Mouse (Mus musculus) heart, adult 11 months (tissue): ENCODE measurements around the gene Prr5l.

ENCODE experiments used
- DNase-seq: peaks from one replicate; pipeline ENCODE4 v3.0.0; 2022

Gene Prr5l

DNA sequence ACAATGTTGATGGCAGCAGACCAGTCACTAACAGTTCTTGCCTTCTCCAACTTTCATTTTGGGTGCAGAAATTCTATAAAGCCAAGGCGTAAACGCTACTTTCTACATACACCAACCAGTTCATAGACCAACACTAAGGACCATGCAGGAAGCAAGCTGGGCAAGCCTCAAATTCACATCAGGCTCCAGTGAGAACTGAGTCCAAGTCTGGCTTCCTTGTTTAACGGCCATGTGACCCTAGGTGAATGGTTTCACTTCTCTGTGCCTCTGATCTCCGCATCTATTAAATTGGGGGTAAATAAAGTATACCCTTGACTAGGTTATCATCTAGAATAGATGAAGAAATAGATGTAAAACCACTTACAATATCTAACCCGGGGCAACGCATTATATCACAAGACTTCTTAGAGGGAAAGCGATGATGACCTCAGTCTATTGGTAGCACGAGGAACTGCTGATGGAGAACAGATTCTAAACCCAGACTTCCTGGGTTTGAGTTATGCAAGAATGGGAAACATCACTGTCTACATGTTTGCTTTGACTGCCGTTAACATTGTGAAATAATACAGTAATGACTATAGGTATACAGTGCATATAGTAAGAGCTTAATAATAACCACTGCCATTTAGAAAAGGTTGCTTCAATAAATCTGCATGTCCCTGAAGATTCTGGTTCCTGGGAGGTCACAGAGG, 1.2 kb downstream of the Prr5l start:
- peak; percentile 89 for DNase-seq

- peak; percentile 91 for DNase-seq
These were observed 11.6 kb downstream of the Prr5l start for GRCm38 (mm10) chr2:101871179-101871578.

DNA sequence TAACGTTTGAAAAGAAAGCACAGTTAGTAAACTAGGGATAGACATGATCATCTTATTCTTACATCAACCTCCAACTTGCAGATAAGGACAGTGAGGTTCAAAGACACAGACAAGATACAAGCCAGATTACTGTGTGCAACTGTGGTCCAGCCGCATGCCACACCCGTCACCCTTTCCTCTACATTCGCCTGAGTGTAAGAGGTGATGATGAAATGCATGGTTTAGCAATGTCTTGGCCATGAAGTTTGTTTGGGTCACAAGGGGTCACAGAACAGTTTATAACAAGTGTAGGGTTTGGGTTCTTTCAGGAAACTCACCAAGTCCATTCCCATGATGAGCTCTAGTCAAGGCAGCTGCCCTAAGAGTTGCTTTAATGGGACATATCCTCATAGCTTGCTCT, 14.1 kb downstream of the Prr5l start:
- peak; percentile 69 for DNase-seq

- peak; percentile 95 for DNase-seq
These were observed 20.4 kb downstream of the Prr5l start for GRCm38 (mm10) chr2:101862219-101863123.

GRCm38 (mm10) chr2:101860920-101861485, 21.8 kb downstream of the Prr5l start:
- no peak for DNase-seq

DNA sequence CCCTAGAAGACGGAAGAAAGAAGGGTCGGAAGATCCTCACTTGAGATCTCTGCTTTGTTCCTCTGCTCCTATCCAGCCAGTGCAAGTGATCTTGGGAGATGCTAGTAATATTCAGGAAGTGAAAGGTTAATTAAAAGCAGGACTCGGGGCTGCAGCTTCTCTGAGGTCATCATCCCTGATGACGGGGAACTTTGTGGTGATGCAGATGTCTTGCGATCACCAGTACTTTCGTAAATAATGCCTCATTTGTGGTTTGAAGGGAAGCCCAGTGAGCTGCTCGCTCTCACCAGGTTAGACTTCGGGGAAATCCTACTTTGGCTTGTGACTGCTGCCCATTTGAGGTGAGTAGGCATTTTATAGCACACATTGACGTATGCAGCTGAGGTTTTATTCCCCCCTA, 26.7 kb downstream of the Prr5l start:
- no peak for DNase-seq

GRCm38 (mm10) chr2:101854792-101855191, 28.0 kb downstream of the Prr5l start:
- peak; percentile 80 for DNase-seq

DNA sequence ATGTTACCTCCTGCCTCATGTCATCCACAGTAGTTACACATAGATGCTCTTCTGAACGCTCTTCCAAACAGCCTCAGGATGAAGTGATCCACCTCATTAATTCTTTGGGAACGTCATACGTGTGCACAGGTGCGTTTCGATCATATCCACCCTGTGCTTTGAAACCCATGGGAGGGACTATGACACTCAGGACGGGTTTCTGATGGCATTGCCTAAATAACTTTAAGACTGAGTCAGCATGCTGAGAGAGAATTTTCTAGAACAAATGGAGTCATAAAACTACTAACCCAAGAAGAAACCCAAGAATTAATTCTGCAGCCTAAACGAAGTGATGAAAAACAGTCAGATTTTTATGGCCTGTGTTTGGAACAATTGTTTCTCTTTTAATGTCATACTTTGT, 40.1 kb downstream of the Prr5l start:
- DNase-seq, result no peak

DNA sequence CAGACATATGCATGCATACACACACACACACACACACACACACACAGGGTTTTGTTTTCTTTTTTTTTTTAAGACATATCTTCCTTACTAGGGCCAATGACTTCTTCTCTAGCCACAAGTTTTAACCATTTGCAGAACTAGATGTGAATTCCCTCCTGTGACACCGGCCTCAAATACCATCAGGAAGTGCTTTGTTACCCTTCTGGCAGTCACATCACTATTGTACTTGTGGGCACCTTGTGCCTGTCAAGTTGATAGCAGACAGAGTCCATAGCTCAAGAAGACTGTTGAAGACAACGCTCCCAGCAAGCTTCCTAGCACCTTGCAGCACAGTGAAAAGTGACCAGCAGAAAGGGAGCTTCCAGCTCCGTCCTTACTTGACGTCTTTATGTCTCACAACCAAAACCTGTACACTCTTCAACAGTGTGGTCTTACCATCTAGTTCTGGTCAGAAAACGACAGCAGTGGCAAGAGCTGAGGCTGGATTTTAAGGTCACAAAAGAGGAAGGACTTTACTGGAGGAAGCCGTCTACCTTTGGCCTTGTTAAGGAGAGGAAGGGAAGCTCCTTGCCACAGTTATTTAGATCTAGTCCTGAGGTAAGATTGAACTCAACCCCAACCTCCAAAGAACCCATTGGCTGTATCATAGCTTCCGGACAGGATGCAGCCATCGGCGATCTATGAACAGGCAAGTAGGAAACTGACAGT, 47.9 kb downstream of the Prr5l start:
- peak; percentile 33 for DNase-seq

DNA sequence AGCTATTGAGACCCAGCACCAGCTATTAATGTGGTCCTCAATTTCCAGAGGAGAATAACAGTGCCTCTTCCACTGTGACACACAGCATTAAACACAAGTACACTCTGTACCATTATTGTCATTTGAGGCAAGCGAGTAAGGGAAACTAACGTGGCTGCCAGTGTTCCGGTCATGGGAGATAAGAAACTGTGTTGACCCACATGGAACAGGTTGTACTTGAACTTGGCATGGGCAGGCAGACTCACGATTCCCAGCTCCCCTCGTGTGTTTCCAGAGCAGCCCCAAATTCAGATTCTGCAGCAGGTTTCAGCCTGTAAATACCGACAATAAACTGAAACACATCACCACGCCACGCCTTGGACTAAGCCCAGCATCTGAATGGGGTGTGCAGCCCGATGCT, 50.5 kb downstream of the Prr5l start:
- peak; percentile 91 for DNase-seq

DNA sequence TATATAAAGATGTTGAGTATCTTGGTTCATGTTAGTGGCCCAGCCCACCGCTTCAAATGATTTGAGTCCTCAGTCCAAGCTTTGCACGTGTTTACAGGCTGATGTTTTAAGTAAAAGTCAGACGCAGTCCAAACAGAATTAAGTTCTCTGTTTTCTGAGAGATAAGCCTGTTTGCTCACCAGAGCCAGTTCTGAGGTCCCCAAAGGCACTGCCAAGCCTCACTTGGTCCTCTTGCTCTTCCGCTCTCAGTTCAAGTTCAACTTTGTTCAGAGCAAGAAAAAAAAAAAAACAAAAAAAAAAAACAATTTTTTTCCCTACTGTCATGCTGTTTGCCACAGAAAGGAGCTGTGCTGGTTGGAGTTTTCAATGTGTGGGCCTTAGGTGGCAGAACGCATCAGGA, 51.0 kb downstream of the Prr5l start:
- DNase-seq, result peak; percentile 84

DNA sequence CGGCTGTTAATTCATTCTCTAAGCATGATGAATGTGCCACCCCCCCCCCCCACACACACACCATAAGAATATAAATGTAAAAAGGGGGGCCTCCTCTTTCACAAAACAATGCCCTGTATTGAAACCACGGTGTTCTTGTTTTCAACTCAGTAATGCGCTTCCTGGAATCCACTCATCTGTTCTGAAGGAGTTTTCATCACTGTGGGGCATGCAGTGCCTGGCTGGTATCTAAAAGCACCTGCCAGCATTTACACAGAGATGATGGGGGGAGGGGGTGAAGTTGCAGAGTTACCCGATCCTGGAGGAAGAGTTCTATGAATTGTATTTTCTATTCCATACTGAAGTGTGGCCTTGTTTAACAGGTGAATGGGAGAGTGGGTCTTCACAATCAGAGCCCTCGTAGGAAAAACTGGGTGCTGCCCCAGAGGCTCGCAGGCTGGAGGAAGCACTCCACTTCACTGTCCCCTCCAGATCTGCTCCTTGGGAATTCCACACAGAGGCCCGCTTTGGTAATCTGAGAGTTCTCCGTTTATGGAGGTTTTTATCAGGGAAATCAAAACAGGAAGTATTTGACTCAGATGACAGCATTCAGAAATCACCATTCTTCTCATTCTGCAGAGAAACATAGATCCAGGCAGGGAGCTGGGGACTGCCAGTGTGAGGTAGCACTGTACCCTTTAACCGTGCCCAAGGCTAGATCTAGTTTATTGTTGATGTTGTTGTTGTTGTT, 52.5 kb downstream of the Prr5l start:
- DNase-seq, result no peak

DNA sequence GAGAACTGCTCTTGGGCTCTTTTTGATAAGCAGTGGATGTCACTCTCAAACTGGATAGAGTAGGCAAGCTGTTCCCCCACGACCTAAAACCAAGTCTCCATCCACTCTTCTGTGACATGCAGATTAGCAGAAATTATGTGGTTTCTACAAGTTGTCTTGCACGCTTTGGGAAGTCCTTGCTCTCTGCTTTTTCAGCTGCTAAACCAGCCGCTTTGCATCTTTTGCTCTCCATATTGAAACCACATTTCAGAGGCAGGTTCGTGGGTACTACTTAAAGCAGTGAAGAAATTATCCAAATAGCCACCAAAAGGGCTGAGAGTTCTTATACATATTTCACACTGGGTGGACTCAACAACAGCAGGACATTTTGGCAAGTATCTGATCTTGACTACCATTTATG, 53.8 kb downstream of the Prr5l start:
- DNase-seq, result peak; percentile 71

- DNase-seq, result no peak
These were observed 54.7 kb downstream of the Prr5l start for GRCm38 (mm10) chr2:101828057-101828643.

DNA sequence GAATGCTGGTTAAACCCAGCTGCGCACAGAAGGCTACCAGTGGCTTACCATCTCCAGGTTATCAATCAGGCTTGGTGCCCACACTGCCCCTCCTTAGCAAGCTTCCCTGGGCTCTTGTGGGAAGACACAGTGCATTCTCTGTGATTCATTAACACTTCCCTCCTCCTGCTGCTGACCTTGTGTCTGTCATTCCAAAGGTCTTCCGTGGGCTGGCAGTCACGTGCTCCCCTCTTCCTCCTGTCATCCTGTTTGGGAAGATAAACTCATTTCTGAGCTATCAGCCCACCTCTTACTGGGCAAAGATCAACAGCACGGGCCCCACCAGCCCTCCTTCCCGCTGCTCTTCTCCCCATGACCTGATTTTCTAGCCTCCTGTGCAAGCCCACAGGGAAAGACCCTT, 55.2 kb downstream of the Prr5l start:
- DNase-seq, result peak; percentile 90

GRCm38 (mm10) chr2:101826950-101827600, 55.8 kb downstream of the Prr5l start:
- DNase-seq, result peak; percentile 79

DNA sequence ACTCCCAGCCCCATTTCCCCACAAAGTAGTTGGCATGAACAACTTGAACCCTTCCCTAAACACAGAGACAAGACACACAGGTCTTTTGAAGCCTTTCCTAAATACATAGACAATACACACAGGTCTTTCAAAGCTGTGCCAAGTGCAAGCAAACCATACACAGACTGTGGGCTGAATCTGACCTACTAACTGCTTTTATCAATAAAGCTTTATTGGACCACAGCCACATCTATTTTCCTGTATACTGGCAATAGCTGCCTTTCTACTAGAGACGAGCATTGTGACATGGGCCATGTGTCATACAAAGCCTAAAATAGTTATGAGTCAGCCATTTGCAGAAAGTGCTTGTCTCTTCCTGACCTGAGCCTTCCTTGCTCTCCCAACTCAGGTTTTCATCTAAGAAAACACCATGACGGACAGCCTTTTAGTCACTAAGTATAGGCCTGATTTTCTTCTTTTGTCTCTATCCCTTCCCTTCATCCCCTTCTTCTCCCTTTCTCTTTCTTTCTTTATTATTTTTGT, 56.6 kb downstream of the Prr5l start:
- peak; percentile 10 for DNase-seq

- DNase-seq, result peak; percentile 74
These were observed 57.4 kb downstream of the Prr5l start for GRCm38 (mm10) chr2:101825226-101826120.

- peak; percentile 61 for DNase-seq
These were observed 59.0 kb downstream of the Prr5l start for GRCm38 (mm10) chr2:101823821-101824220.

DNA sequence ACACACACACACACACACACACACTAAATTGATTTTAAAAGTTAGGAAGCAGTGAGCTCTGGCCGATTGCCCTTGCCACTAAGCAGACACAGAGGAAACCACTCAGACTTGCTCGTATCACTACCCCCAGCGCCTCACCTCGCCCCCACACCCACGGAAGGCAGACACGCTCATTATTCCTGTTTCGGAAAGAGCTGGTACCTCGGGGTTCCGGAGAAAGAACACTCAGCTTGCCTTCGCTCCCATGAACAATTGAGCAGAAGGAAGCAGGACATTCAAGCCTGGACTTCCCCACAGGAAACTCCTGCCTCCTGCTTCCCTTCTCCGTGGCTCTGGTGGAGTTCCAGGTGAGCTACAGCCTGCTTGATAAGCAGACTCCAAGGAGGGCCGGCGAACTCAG, 60.0 kb downstream of the Prr5l start:
- DNase-seq, result peak; percentile 97
